Mouse (Mus musculus) gastrocnemius, adult 2 months (tissue): Measurements from ENCODE around the gene Tmem54. TPM values are rescaled to one million over a fixed set of nuclear protein-coding genes. Genes with fewer than 3 reads are reported as not detected.

Source experiments
- DNase-seq: peaks from one replicate; pipeline ENCODE4 v3.0.0; 2022
- H3K27ac ChIP-seq: fragments of 200-600 bp; 2 replicates; pipeline ENCODE4 v1.8.1; 2022; ENCODE audit warnings: mild to moderate bottlenecking
- H3K4me3 ChIP-seq: fragments of 200-600 bp; 2 replicates; pipeline ENCODE4 v1.8.1; 2022; ENCODE audit warnings: mild to moderate bottlenecking, moderate library complexity
- CTCF ChIP-seq: fragments of 200-600 bp; IDR thresholded peaks from 2 replicates; pipeline ENCODE4 v1.8.1; 2022; ENCODE audit warnings: antibody characterized with exemption, mild to moderate bottlenecking, moderate library complexity
- intact Hi-C: fragments of 180-260 bp; cut with DNase I; formaldehyde crosslinking; loops from one replicate; pipeline ENCODE4 v1.15.1; 2025
- total RNA-seq, 2 experiments: library from RNA; stranded (reverse); gene quantifications; 2 replicates each; pipeline ENCODE4 v1.2.3; 2021

Gene Tmem54
- total RNA-seq, 2 experiments from 2014 or later = not detected

GRCm38 (mm10) chr4:129124652-129125146 is 19.4 kb downstream of the Tmem54 start:
- Histone ChIP-seq H3K4me3 (no peak overlapping the region), H3K27ac (no peak overlapping the region)
- no peak for TF ChIP-seq CTCF
- intact Hi-C loops = no loop called here
- DNase-seq = no peak

DNA sequence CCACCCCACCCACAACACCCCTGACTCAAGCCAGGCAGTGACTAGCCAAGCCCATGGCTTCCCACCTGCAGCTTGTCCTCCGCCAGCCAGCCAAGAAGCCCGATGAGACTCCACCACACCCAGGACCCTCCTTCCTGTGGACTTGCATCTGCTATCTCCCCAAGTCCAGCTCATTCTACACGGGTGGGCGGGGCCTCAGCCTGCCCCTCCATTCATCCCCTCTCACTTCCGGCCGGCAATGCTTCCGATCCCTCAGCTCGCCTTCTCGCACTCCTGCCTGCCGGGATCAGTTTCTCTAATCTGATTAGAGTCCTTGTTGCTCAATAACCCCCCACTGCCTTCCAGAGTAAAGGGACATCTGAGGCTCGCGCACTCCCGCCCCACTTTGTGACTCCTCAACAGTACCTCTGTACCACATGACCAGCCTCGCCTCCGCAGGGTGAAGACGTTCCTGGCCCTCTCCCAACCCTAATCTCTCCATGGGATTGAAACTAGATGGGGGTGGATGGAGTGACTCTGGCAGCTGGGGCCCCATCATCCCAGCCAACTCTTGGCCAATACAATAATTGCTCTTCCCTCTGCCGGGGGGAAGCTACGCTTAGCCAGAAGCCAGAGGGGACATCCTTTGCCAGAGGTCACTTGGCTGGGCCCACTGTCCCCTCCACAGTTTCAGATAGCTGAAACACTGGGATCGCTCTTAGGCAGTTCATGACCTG is 20.5 kb downstream of the Tmem54 start:
- Histone ChIP-seq H3K4me3 (peak overlapping the region; percentile 30), H3K27ac (no peak overlapping the region)
- DNase-seq = peak; percentile 60
- TF ChIP-seq CTCF = no peak
- intact Hi-C loops = no loop called here

GRCm38 (mm10) chr4:129128582-129129338 is 23.4 kb downstream of the Tmem54 start:
- Histone ChIP-seq H3K4me3 (no peak overlapping the region), H3K27ac (no peak overlapping the region)
- no peak for DNase-seq
- intact Hi-C loops = no loop called here
- TF ChIP-seq CTCF = no peak

DNA sequence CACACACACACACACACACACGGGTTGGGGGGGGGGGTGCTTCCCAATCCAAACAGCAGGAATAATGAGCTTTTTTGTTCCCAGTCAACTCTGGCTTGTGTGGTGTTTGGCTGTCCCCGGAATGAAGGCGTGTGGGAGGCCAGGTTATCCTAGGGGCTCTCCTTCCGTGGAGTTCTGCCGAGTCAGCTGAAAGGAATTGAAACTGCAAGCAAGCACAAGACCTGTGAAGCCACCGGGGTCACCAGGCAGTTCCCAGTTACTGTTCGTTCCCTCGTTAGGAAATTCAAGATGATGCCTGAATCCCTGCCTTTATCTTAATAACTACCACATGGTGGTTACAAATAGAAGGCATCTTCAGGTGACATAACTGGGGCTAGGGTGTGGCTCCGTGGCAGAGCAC is 24.0 kb downstream of the Tmem54 start:
- Histone ChIP-seq H3K4me3 (no peak overlapping the region), H3K27ac (no peak overlapping the region)
- no peak for TF ChIP-seq CTCF
- intact Hi-C loops = no loop called here
- DNase-seq = no peak

- TF ChIP-seq CTCF = peak; percentile 90
- H3K27ac ChIP-seq = no peak overlapping the region
- H3K4me3 ChIP-seq = no peak overlapping the region
- intact Hi-C loops = no loop called here
- peak; percentile 41 for DNase-seq
Measured at GRCm38 (mm10) chr4:129130149-129130548, 24.8 kb downstream of the Tmem54 start.

DNA sequence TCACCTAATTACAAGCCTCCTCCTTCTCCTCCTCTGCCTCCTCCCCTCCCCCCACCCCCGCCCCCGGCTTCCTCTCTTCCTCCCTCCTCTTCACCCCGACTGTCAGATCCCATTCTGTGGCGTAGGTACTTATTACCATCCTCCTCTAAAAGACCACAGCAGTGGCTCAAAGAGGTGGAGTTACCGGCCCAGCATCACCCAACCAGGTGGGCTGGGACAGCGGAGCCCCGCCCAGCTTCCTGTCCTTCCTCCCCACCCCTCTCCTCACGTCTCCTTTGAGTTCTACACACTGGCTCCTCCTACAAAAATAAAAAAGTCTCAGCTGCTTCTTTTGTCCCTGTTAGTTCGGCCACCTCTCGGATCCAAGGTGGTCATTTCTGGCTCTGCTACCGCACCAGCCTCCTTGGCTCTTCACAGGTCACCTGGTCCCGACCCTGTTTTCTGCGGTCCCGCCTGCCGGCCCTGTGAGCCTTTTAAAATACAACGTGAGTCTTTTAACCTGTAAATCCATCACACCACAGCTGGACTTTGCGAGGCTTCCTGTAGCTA is 25.5 kb downstream of the Tmem54 start:
- Histone ChIP-seq H3K27ac (no peak overlapping the region), H3K4me3 (peak overlapping the region; percentile 21; the same call in 1 of the 2 replicates)

GRCm38 (mm10) chr4:129134799-129135585 is 29.6 kb downstream of the Tmem54 start:
- intact Hi-C loops = loop anchor here (2.0 kb wide), 2 partner anchors 42 to 142 kb away; no protein-coding TSS in a partner anchor
- peak; percentile 82 for DNase-seq
- H3K27ac ChIP-seq = no peak overlapping the region
- peak overlapping the region; percentile 45 for H3K4me3 ChIP-seq
- peak; percentile 83 for TF ChIP-seq CTCF

More for the DNA sequence above, 25.5 kb downstream of the Tmem54 start:
- TF ChIP-seq CTCF = no peak
- no peak for DNase-seq
- intact Hi-C loops = no loop called here

DNA sequence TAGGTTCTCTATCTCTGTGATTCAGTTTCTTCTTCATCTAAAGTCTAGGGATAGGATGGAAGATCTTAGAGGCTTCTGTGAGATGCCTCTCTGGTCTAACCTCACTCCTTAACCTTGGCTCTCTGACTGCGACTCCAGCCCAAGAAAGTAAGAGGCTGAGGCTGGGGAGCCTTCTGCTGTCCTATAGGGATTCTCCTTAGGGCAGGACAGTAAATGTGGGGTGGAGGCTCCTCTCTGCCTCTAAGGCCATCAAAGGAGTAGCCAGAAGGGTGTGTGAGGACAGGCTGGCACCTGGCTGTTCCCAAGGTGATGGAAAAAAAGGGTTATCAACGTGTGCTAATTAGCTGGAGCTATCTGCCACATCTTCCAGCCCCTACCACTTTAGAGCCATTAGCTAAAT is 30.3 kb downstream of the Tmem54 start:
- intact Hi-C loops = loop anchor here (2.0 kb wide), 2 partner anchors 41 to 141 kb away; no protein-coding TSS in a partner anchor
- Histone ChIP-seq H3K27ac (no peak overlapping the region), H3K4me3 (no peak overlapping the region)
- no peak for TF ChIP-seq CTCF
- DNase-seq = no peak

DNA sequence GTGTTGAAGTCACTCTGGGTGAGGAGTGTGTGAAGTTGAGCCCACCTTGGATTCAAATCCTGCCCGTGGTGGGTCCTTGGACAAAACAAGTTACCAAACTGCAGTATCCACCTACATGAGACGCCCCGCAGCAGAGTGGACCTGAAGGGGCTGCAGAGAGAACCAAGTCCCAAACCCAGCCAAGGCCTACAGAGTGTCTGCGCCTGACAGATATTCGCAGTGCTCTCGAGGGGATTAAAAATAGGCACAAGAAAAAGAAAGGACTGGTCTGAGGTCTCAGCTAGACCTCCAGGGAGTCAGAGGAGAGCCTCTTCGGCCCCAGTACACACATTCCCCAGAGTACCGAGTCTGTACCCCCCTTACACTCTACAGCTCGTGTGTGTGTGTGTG is 30.8 kb downstream of the Tmem54 start:
- H3K27ac ChIP-seq = no peak overlapping the region
- peak overlapping the region; percentile 79 for H3K4me3 ChIP-seq
- DNase-seq = no peak
- intact Hi-C loops = no loop called here
- no peak for TF ChIP-seq CTCF

- DNase-seq = peak; percentile 47
- H3K4me3 ChIP-seq = peak within 1 kb of the TSS; percentile 79
- TF ChIP-seq CTCF = no peak
- H3K27ac ChIP-seq = peak within 1 kb of the TSS; percentile 77
- intact Hi-C loops = no loop called here
Measured at GRCm38 (mm10) chr4:129136579-129137391, 31.4 kb downstream of the Tmem54 start, which contains the start of gene Fndc5. Gene Fndc5 (plus strand): TSS chr4:129136999.
